Mouse (Mus musculus) left cerebral cortex, postnatal 25 days (tissue): ENCODE measurements around the gene Kcnh7. TPM values are rescaled to one million over a fixed set of nuclear protein-coding genes. Genes with fewer than 3 reads are reported as not detected.
A peak's percentile ranks its signal among the peaks of the same experiment; 100 is the strongest.

ENCODE experiments used
- DNase-seq, 2 experiments: peaks; one replicate each; pipeline ENCODE4 v3.0.0; 2022; ENCODE audit warnings: low spot score in 2 of 2, mixed read lengths in 1 of 2
- intact Hi-C: fragments of 180-260 bp; cut with DNase I; formaldehyde crosslinking; loops from one replicate; pipeline ENCODE4 v1.15.1; 2025
- total RNA-seq, 2 experiments: library from RNA; stranded (reverse); gene quantifications; 2 replicates each; pipeline ENCODE4 v1.2.3; 2021

The Kcnh7 gene
- total RNA-seq, 2 experiments from 2014 or later, result 98.6 to 105 TPM

DNA sequence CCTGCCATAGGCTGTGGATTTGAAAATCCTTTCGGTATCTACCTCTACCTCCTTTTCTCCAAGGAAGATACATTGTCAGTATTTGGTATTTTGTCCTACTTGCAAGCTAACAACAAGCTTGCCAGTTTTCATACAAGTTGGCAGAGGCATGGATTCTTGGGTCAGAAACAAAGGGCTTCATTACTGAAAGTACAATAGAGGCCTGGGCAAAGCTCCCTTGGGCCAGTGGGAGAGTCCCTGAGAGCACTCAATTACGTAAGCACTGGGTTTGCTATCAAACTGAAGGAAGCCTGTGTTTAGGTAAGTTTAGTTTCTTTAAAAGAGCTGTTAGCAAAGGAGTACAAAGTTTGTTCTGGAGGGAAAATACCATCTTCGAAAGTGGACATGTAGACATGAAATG, 521.5 kb downstream of the Kcnh7 start:
- intact Hi-C loops, result no loop called here
- DNase-seq, result no peak

DNA sequence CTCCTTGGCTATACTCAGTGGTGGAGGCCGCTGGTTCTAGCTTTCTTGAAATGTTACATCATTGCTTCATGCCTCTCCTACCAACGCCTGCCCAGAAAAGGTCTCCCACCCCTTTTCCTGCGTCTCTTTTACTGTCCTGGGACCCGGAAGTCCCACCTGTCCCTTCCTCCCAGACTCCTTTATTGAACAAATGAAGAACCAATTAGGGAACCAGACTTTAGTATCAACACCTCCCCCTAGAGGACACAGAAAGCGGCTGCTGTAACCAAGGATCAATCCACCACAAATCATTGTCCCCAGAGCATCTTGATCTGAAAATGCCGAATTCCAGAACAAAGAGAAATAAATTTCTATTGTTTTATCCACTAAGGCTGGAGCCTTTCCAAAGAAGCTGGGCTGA, 523.5 kb downstream of the Kcnh7 start:
- intact Hi-C loops, result no loop called here
- no peak for DNase-seq

DNA sequence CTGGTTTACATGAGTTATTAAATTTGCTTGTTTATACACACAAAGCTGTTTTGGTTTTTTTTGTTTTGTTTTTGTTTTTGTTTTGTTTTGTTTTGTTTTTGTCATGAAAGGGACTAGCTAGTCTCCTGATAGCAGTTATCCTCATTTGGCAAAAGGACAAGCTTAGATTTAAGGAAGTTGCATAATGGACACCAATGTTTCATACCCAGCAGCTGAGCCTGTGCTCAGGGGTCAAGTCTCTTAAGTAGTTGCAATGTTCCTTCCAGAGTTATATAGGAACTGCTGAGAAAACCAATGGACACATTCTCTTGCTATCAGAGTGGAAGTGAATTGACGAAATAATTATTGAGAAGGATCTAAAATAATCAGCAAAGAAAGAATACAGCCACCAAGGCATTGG, 528.0 kb downstream of the Kcnh7 start:
- intact Hi-C loops, result no loop called here
- DNase-seq, result no peak

DNA sequence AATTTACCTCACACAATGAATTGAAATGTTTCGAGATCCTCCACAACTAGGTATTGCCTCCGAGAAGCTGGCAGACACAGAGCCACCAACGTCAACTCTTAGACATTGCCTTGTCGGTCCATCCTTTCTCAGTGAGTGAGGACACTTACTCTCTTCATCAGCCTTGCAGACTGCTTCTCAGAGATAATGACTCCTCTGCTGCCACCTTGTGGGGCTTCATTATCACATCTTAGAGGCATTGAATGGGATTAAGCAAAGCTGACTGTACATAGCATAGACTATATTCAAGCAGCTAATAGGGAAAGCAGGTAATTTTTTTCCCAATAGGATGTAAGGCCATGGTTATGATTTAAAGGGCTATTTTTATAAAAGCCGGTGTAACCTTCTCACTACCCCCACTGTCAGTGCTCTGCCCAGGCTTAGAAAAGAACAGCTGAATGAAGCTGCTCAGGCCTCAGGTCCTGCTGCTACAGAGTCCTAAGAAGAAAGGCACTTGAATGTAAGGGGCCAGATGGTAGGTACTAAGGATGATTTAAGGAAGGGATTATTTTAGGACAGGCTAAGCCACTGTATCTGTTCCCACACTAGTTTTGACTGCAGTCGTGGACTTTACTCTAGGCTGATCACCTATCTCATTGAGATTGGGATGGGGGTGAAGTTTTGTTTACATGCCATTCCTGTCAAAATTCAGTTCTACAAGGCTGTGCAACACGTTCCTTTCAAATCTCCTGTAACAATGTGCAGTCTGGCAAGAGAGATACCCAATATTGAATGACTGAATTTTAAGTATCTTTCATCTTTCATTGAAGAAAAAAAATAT, 529.4 kb downstream of the Kcnh7 start:
- intact Hi-C loops, result no loop called here
- peak; percentile 76 to 92 for DNase-seq

DNA sequence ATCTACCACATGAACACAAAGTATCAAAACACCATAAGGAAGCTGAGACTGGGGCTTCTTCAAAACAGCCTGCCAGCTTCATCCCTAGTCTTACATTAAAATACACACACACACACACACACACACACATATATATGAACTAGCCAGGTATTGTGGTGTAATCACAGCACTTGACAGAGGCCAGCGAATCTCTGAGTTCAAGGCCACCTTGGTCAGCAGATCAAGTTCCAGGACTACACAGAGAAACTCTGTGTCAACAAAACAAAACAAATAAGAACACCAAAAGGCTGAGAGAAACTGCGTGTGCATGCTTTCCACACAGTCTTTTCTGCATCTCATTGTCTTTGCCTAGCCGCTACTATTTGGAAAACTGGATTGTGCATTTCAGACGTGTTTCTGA, 531.6 kb downstream of the Kcnh7 start:
- no peak for DNase-seq
- intact Hi-C loops, result no loop called here

DNA sequence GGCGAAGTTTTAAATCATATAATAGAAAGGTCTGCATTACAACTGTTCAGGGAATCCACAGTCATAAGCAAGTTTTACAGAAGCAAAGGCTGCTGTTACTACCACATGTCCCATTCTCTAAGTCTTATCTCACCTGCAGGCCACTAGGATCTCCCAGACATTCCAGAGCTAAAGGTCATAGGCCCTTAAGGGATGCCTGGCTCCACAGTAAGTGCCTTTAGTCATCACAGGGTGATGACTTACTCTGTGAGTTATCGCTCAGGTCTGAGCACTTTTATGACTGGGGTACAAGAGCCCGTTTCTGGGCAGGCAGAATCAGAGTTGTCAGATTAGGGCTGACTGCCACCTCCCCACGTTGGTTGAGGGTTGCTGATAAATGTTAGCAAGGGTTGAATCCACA, 532.2 kb downstream of the Kcnh7 start:
- intact Hi-C loops, result no loop called here
- DNase-seq, result no peak

DNA sequence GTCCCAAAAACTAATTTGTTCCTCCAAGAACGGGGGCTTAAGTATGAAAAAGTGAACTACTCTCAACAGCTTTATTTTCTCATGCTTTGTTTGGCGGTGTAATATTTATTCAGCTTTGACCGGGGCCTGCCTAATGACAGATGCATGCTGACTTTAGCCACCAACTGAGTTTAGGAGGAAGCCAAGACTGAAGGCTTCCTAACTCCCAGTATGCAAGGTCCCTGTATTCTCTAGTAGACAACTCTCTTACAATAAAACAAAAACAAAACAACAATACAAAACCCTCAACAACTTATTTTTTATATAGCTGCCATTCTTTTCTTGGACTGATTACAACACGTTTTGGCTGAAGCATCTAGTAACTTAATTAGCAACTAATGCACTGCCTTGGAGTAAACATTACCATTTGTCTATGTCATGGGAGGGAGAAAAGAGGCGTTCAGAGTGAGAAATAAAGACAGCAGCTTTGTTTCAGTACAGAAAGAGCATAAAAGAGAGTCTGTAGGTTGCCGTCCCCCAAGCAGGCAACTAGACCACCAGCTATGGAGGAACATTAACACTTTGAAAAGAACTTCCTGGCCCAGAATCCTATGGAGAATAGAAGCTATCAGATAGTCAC, 537.3 kb downstream of the Kcnh7 start:
- intact Hi-C loops, result loop anchor here (5.0 kb wide), 1 partner anchor 806 kb away; no protein-coding TSS in a partner anchor
- no peak for DNase-seq

DNA sequence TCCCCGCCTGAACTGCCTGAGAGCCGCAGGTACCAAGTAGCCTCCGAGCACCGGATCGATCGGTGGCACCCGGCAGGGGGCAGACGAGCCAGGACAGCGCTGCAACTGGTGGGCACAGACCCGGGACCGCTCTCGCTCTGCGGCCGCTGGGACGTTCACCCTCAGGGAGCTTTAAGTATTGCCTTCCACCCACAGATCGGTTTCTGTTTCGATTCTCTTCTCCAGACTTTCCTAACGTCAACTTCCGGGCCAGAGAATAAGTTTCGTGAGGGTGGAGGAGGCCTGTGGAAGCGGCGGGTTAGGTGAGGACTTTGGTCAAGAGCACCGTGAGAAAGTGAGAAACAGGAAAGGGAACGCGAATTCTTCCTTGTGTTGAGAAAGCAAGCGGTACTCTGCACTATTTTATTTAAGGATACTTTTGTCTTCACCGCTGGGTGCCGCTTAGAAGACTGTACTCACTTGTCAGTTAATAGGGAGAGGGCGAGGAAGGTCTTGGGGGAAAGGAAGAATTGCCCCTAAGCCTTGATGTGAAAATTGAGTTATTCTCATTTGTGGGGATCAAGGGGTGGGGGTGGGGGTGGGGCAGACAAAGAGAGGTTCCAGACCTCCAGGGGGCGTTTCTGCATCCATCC, 538.0 kb downstream of the Kcnh7 start, which contains the start of gene Ifih1:
Gene Ifih1 (minus strand): TSS at position 242 of the 632 bp plus-strand sequence.
- intact Hi-C loops, result loop anchor here (5.0 kb wide), 1 partner anchor 806 kb away; no protein-coding TSS in a partner anchor
- no peak for DNase-seq

DNA sequence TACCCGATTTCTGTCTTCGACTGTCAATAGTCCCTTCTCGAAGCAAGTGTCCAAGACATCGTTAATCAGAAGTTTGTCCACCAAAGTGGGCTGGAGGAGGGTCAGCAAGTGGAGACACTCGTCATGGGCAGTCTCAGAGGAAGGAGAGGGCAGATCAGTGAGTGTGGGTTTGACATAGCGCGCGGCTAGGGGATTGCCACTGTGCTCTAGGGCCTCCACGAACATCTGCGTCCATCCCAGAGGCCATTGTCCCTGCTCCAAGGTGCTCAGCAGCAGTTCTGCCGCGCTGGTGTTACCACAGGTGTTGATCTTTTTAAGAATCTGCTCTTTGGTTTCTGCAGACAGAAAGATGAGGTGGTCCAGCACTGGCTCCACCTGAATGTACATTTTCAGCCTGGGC, 538.6 kb downstream of the Kcnh7 start:
- intact Hi-C loops, result loop anchor here (5.0 kb wide), 1 partner anchor 807 kb away; no protein-coding TSS in a partner anchor
- DNase-seq, result no peak

DNA sequence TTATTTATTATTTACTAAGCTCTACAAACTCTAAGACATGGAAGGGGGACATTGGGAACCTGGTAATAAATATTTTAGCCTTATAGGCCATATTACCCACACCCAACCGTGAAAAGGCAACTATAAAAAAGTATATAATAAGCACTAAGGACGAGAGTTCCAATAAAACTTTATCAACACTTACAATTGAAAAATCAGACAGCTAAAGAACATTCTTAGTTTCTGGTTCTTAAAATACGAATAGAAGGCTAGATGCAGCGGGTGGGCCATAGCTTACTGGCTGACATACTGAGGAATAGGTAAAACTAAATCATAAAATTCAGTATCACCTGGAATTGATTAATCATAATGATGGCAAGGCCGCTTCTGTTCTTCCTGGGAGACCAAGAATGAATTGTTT, 539.2 kb downstream of the Kcnh7 start:
- DNase-seq, result no peak
- intact Hi-C loops, result loop anchor here (5.0 kb wide), 1 partner anchor 807 kb away; no protein-coding TSS in a partner anchor
